Mouse (Mus musculus) kidney, adult 11 months (tissue): ENCODE results near the gene Odaph.

ENCODE experiments used
- DNase-seq: peaks from one replicate; pipeline ENCODE4 v3.0.0; 2022

Odaph gene

GRCm38 (mm10) chr5:91991191-91991937, 4.1 kb downstream of the Odaph start:
- no peak for DNase-seq

- DNase-seq, result no peak
These were observed 5.8 kb downstream of the Odaph start for GRCm38 (mm10) chr5:91993061-91993460.

GRCm38 (mm10) chr5:91994546-91994945, 7.3 kb downstream of the Odaph start:
- no peak for DNase-seq

GRCm38 (mm10) chr5:92000770-92001169, 13.5 kb downstream of the Odaph start:
- DNase-seq, result peak; percentile 9

- DNase-seq, result no peak
These were observed 15.7 kb downstream of the Odaph start for GRCm38 (mm10) chr5:92003011-92003410.

- DNase-seq, result no peak
These were observed 22.6 kb downstream of the Odaph start for GRCm38 (mm10) chr5:92009827-92010226.

GRCm38 (mm10) chr5:92011756-92012155, 24.5 kb downstream of the Odaph start:
- DNase-seq, result no peak

- no peak for DNase-seq
These were observed 32.7 kb downstream of the Odaph start for GRCm38 (mm10) chr5:92019960-92020359.

- peak; percentile 96 for DNase-seq
These were observed 55.4 kb downstream of the Odaph start for GRCm38 (mm10) chr5:92042377-92043348.

- no peak for DNase-seq
These were observed 56.5 kb downstream of the Odaph start, which contains the start of gene Cdkl2 for GRCm38 (mm10) chr5:92043783-92044182. Gene Cdkl2, minus strand, starts transcription at chr5:92043883.
